Mouse (Mus musculus) erythroblast, embryonic 14.5 days (primary cell): ENCODE data around the gene Ank3. TPM values are rescaled to one million over a fixed set of nuclear protein-coding genes. Genes with fewer than 3 reads are reported as not detected.

Source experiments
- H3K27me3 ChIP-seq: 2 replicates; pipeline ENCODE4 v1.6.1; 2012; ENCODE audit warnings: inconsistent platforms; ENCODE audit not compliant: control insufficient read depth
- H3K36me3 ChIP-seq: 2 replicates; pipeline ENCODE4 v1.6.1; 2012; ENCODE audit warnings: mild to moderate bottlenecking, inconsistent platforms; ENCODE audit not compliant: control insufficient read depth
- H3K4me1 ChIP-seq: 2 replicates; pipeline ENCODE4 v1.6.1; 2012; ENCODE audit warnings: inconsistent platforms; ENCODE audit not compliant: control insufficient read depth
- H3K4me3 ChIP-seq: replicated peaks from 2 replicates; pipeline ENCODE3; 2012; ENCODE audit warnings: moderate library complexity, mild to moderate bottlenecking, inconsistent platforms
- H3K9me3 ChIP-seq: 2 replicates; pipeline ENCODE4 v1.6.1; 2012; ENCODE audit warnings: low read length, inconsistent platforms, mixed read lengths; ENCODE audit not compliant: control insufficient read depth
- GATA1 ChIP-seq: IDR thresholded peaks from 2 replicates; pipeline ENCODE4 v1.6.1; 2012; ENCODE audit warnings: low read length, inconsistent platforms, mixed read lengths
- TAL1 ChIP-seq: IDR thresholded peaks from 3 replicates; pipeline ENCODE4 v1.6.1; 2012; ENCODE audit warnings: low read length, inconsistent platforms, mixed read lengths
- polyA plus RNA-seq: library from polyadenylated mRNA; stranded (reverse); fragments of >175 nt; gene quantifications from 2 replicates; pipeline ENCODE4 v1.2.3, GENCODE M21; 2012

Ank3 gene
- polyA plus RNA-seq, 1 experiment = 0.03 TPM

- TF ChIP-seq GATA1 (no peak), TAL1 (no peak)
- no peaks in the 10 kb centered on the region for H3K9me3 ChIP-seq
- H3K4me3 ChIP-seq = no peak overlapping the region
- H3K36me3 ChIP-seq = no peaks in the 10 kb centered on the region
- no peaks in the 10 kb centered on the region for H3K4me1 ChIP-seq
- peaks cover 11% of the 10 kb centered on the region for H3K27me3 ChIP-seq
Measured at GRCm38 (mm10) chr10:69569740-69570139, 171.2 kb downstream of the Ank3 start.

GRCm38 (mm10) chr10:69570466-69571288, 172.1 kb downstream of the Ank3 start:
- Histone ChIP-seq H3K4me3 (no peak overlapping the region), H3K36me3 (no peaks in the 10 kb centered on the region), H3K4me1 (no peaks in the 10 kb centered on the region), H3K9me3 (no peaks in the 10 kb centered on the region), H3K27me3 (peaks cover 11% of the 10 kb centered on the region)
- TF ChIP-seq GATA1 (no peak), TAL1 (no peak)

GRCm38 (mm10) chr10:69571422-69571821, 172.8 kb downstream of the Ank3 start:
- Histone ChIP-seq H3K4me1 (no peaks in the 10 kb centered on the region), H3K9me3 (no peaks in the 10 kb centered on the region), H3K4me3 (no peak overlapping the region), H3K27me3 (peaks cover 11% of the 10 kb centered on the region), H3K36me3 (no peaks in the 10 kb centered on the region)
- no peak for TF ChIP-seq TAL1
- TF ChIP-seq GATA1 = no peak

DNA sequence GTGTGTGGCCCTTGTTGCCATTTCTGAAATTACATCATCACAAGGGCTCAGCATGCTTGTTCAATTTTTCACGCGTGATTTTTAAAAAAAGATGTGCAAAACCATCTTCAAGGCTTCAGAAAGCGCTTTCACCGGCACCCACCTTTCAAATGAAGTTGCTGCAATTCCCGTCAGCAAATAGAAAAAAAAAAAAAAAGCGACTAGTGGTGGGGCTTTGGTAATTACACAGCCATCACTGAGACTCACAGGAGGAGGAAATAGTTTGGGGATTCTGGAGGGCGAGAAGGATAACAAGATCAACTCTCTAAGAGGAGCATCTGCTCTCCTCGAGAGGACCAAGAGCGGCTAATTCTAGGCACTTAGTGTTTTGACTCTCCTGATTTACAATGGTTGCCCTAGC, 173.4 kb downstream of the Ank3 start:
- Histone ChIP-seq H3K4me3 (no peak overlapping the region), H3K27me3 (peaks cover 11% of the 10 kb centered on the region), H3K36me3 (no peaks in the 10 kb centered on the region), H3K4me1 (no peaks in the 10 kb centered on the region), H3K9me3 (no peaks in the 10 kb centered on the region)
- TF ChIP-seq TAL1 (no peak), GATA1 (no peak)

- Histone ChIP-seq H3K4me1 (no peaks in the 10 kb centered on the region), H3K4me3 (no peak overlapping the region), H3K27me3 (peaks cover 11% of the 10 kb centered on the region), H3K9me3 (no peaks in the 10 kb centered on the region), H3K36me3 (no peaks in the 10 kb centered on the region)
- TF ChIP-seq TAL1 = no peak
- TF ChIP-seq GATA1 = no peak
Measured at GRCm38 (mm10) chr10:69573054-69573453, 174.5 kb downstream of the Ank3 start.

DNA sequence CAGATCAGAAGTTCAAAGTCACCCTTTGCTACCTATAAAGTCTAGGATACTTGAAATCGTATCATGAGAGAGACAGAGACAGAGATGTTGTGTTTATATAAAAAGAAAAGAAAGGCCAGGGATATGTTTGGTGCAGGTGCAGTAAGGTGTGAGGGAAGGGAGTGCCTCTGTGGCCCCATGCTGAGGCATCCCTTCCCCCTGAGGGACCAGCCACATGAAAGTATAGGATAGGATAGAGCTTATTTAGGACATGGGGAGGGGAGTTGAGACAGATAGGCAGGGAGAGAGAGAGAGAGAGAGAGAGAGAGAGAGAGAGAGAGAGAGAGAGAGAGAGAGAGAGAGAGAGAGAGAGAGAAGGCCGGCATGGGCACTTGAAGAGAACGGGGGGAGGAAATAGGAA, 175.2 kb downstream of the Ank3 start:
- no peak overlapping the region for H3K4me3 ChIP-seq
- peaks cover 11% of the 10 kb centered on the region for H3K27me3 ChIP-seq
- TF ChIP-seq TAL1 = no peak
- TF ChIP-seq GATA1 = no peak
- no peaks in the 10 kb centered on the region for H3K36me3 ChIP-seq
- no peaks in the 10 kb centered on the region for H3K9me3 ChIP-seq
- no peaks in the 10 kb centered on the region for H3K4me1 ChIP-seq

DNA sequence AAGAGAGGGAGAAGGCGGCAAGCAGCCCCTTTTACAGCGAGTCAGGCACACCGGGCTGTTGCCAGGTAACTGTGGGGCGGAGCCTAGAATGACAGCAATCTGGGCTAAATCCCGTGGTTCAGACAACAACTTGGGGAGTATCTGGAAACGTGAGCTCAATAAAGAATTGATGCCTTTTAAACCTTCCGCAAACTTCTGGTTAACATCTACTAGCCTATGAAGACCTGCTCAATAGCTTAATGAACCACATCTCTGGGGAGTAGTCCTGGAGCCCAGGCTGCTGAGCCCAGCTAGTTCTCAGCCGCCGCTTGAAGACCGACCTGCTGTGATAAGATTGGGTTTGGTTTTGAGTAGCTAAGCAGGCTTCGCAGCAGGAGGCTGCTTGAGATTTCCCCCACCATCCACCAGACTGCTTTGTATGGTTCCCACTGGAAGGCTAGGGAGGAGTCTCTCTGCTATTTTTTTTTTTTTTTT, 175.7 kb downstream of the Ank3 start:
- no peaks in the 10 kb centered on the region for H3K36me3 ChIP-seq
- no peaks in the 10 kb centered on the region for H3K9me3 ChIP-seq
- H3K4me3 ChIP-seq = no peak overlapping the region
- no peaks in the 10 kb centered on the region for H3K4me1 ChIP-seq
- H3K27me3 ChIP-seq = peaks cover 11% of the 10 kb centered on the region
- no peak for TF ChIP-seq TAL1
- no peak for TF ChIP-seq GATA1

- no peak for TF ChIP-seq TAL1
- no peak for TF ChIP-seq GATA1
- Histone ChIP-seq H3K9me3 (no peaks in the 10 kb centered on the region), H3K4me3 (no peak overlapping the region), H3K4me1 (no peaks in the 10 kb centered on the region), H3K27me3 (peaks cover 11% of the 10 kb centered on the region), H3K36me3 (no peaks in the 10 kb centered on the region)
Measured at GRCm38 (mm10) chr10:69574894-69575293, 176.3 kb downstream of the Ank3 start.

GRCm38 (mm10) chr10:69575451-69575850, 176.9 kb downstream of the Ank3 start:
- peaks cover 11% of the 10 kb centered on the region for H3K27me3 ChIP-seq
- no peaks in the 10 kb centered on the region for H3K4me1 ChIP-seq
- no peak overlapping the region for H3K4me3 ChIP-seq
- no peaks in the 10 kb centered on the region for H3K9me3 ChIP-seq
- no peaks in the 10 kb centered on the region for H3K36me3 ChIP-seq
- TF ChIP-seq GATA1 (no peak), TAL1 (no peak)
